Mouse (Mus musculus): ENCODE measurements at regions not wholly inside any gene's neighbourhood (a gene's known extent, or its start where the extent isn't known, plus 50 kb on each side); places are given as distances from the start of the nearest gene placed in this dataset.

- CTCF ChIA-PET, result no interaction called here
Measured at GRCm38 (mm10) chr1:48866926-48867325, 1974.3 kb upstream of the Slc39a10 start.

- CTCF ChIA-PET, result interaction anchor here (0.8 kb wide), 1 partner anchor 13 kb away, joined by 8 read pairs; no protein-coding TSS in a partner anchor
Measured at GRCm38 (mm10) chr1:48881373-48881772, 1988.7 kb upstream of the Slc39a10 start.

- CTCF ChIA-PET, result no interaction called here
Measured at GRCm38 (mm10) chr1:48893571-48893970, 2000.9 kb upstream of the Slc39a10 start.

DNA sequence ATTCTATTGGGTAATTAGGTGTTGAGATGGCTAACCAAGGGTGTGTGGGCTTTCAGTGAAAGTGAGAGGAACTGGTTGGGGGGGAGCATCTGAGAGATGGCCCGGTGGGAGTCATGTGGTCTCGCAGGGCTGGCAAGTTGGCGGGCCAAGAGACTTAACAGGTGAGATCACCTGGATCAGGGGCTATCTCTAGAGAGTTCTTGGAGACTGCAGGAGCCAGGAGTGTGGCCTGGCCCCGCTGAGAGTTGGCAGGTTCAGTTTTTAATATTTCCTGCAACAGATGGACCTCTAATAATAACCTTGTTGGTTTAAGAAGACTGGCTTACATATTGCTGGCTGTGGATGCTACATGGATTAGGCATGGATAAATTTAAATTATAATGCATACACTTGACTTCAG is 1984.0 kb upstream of the Tmeff2 start:
- CTCF ChIA-PET, result no interaction called here

- CTCF ChIA-PET, result no interaction called here
Measured at GRCm38 (mm10) chr1:48943126-48943525, 1957.3 kb upstream of the Tmeff2 start.

DNA sequence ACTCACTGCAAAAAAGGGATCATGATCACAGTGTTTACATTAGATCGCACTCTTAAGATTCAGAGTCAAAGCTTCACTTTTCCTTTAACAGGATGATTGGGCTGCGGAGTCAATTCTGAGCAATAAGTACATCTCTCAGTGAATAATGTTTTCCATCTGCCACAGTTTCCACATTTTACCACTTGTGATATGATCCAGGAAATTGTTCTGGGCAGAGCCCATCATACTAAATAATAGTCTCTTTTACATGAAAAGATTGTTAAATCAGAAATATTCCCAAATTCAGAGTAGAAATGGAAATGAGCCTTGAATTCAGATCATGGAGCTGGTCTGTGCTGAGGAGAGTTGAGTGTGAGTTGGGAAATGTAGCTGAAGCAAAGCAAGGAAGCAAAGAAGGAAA is 1956.6 kb upstream of the Tmeff2 start:
- CTCF ChIA-PET, result no interaction called here

All from spleen, embryonic (tissue).